Mouse (Mus musculus) heart, postnatal 14 days (tissue): ENCODE results near the gene Mrpl14. TPM values are rescaled to one million over a fixed set of nuclear protein-coding genes. Genes with fewer than 3 reads are reported as not detected.

Experiments
- DNase-seq, 2 experiments: peaks; one replicate each; pipeline ENCODE4 v3.0.0; 2021 to 2022
- intact Hi-C: fragments of 180-260 bp; cut with DNase I; formaldehyde crosslinking; loops from one replicate; pipeline ENCODE4 v1.15.1; 2025
- total RNA-seq, 2 experiments: library from RNA; stranded (reverse); gene quantifications; 2 replicates each; pipeline ENCODE4 v1.2.3; 2021

The Mrpl14 gene
- total RNA-seq, 2 experiments from 2014 or later, result 116 to 123 TPM

DNA sequence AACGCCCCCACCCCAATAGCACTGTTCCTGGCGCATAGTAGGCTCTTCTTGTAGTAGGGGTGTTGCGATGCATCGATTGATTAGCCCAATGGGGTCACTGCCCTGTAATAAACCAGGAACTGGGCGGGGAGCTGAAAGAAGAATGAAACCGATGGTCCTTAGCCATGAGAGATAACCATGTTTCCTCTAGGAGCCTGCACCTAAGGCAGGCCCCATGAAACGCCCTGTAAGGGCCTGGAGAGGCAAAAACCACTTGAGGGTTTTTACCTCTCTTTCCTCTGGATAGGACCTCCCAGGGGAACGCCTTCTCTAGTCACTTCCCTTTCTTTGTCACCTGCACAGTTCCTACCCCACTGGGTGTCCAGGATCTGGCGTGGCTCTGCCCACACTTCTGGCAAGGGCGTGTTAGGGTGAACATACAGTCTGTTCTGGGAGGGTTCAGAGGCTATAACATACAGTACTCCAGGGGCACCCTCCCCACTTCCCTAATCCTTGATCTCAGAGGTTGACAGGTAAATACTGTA, 51.0 kb downstream of the Mrpl14 start:
- intact Hi-C loops, result loop anchor here (5.0 kb wide), 1 partner anchor 70 kb away; no protein-coding TSS in a partner anchor

DNA sequence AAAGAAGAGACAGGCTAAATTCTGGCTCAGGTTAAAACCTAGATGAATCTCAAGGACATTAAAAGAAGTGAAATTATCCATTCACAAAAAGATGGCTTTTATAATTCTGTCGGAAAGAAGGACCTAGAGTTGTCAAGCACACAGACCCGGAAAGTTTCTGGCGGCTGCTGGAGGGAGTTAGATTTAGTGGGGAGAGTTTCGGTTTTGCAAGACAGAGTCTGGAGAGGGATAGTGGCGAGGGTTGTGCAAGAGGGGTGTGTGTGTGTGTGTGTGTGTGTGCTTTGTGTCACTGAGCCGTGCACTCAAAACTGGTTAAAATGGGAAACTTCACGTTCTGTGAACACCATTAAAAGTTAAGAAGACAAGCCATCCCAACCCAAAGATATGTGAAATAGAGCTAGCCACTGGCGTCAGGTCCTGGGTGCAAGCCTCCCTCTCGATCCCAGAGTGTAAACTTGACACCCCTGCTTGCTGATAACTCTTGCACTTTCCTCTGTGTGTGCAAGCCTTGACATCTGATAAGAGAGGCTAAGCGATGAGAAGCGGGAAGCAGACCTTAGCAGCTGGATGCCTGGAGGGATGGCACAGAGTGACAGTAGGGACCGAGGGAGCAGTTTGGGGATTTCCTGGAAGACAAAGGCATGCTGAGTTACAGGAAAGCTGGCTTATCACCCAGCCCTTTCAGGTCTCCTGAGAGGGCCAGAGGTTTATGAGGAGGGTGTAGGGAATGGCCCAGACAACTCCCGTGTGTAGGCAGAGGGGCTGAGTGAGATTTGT, 56.4 kb downstream of the Mrpl14 start:
- no peak for DNase-seq
- intact Hi-C loops, result no loop called here

More for the DNA sequence above, 51.0 kb downstream of the Mrpl14 start:
- DNase-seq, result no peak

- intact Hi-C loops, result no loop called here
- DNase-seq, result no peak
Observed at GRCm38 (mm10) chr17:45745629-45746028, 59.5 kb downstream of the Mrpl14 start.

DNA sequence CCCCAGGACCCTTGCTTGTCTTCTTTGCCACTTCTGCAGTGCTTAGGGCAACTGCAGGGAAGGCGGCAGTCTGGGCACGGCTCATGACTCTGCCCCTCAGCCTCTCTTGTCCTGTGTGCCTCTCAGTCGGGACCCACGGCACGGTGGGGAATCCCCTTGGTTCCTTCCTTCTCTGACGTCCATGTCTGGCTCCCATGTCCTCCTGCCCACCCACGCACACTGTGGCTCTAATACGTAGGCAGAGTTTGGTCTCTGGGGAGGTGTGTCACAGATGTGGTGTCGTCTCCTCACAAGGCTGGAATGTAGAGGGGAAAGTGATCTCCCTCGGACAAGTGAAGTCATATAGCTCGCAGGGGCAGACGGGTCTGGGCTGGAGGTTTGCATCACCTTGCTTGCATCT, 60.6 kb downstream of the Mrpl14 start:
- DNase-seq, result no peak
- intact Hi-C loops, result no loop called here

GRCm38 (mm10) chr17:45747293-45747692, 61.2 kb downstream of the Mrpl14 start:
- DNase-seq, result no peak

More at GRCm38 (mm10) chr17:45747293-45747692, 61.2 kb downstream of the Mrpl14 start:
- intact Hi-C loops, result no loop called here

Other genes with a start within 250 kb of the Mrpl14 start
- gene Spats1, start 210.9 kb upstream of the Mrpl14 start, total RNA-seq, result under 1 TPM; 0.39 to 0.50 TPM
- 10 to 100 TPM; 19.0 to 19.1 TPM for gene Aars2, start 179.5 kb upstream of the Mrpl14 start, total RNA-seq
- gene Tcte1, start 162.9 kb upstream of the Mrpl14 start, total RNA-seq, result under 1 TPM in 1 of 2 experiments, not detected in 1; 0.12 TPM
- gene Tmem151b, start 136.6 kb upstream of the Mrpl14 start, total RNA-seq, result under 1 TPM; 0.07 to 0.49 TPM
- gene Nfkbie, start 130.6 kb upstream of the Mrpl14 start, total RNA-seq, result 1 to 10 TPM; 1.5 to 2.1 TPM
- gene Slc35b2, start 122.4 kb upstream of the Mrpl14 start, total RNA-seq, result 10 to 100 TPM; 28.8 to 29.9 TPM
- 100 to 1,000 TPM; 897 to 986 TPM for gene Hsp90ab1, start 113.1 kb upstream of the Mrpl14 start, total RNA-seq
- 10 to 100 TPM; 75.0 to 80.7 TPM for gene Slc29a1, start 86.7 kb upstream of the Mrpl14 start, total RNA-seq
- gene Mymx, start 84.2 kb upstream of the Mrpl14 start, total RNA-seq, result not detected
- under 1 TPM; 0.81 to 0.98 TPM for gene Capn11, start 27.0 kb upstream of the Mrpl14 start, total RNA-seq
- gene Tmem63b, start 583 bp downstream of the Mrpl14 start, total RNA-seq, result 10 to 100 TPM; 78.4 to 81.2 TPM
- gene 1600014C23Rik, start 47.5 kb downstream of the Mrpl14 start, total RNA-seq, result under 1 TPM in 1 of 2 experiments, not detected in 1; 0.60 TPM